Mouse (Mus musculus) C2C12 (cell line): ENCODE results near the gene Clcnkb. TPM values are rescaled to one million over a fixed set of nuclear protein-coding genes. Genes with fewer than 3 reads are reported as not detected.

Experiments used
- H3K27me3 ChIP-seq: one replicate; pipeline ENCODE4 v1.6.1; 2011; ENCODE audit not compliant: control insufficient read depth, insufficient read depth, insufficient read length
- H3K36me3 ChIP-seq: one replicate; pipeline ENCODE4 v1.6.1; 2011; ENCODE audit not compliant: control insufficient read depth, insufficient read depth
- H3K4me3 ChIP-seq: one replicate; pipeline ENCODE4 v1.5.1; 2011; ENCODE audit warnings: mild to moderate bottlenecking, control low read depth; ENCODE audit not compliant: poor library complexity, insufficient read depth, severe bottlenecking
- H3K79me2 ChIP-seq: one replicate; pipeline ENCODE4 v1.6.1; 2011; ENCODE audit not compliant: control insufficient read depth, insufficient read depth
- H3K79me3 ChIP-seq: one replicate; pipeline ENCODE4 v1.6.1; 2011; ENCODE audit warnings: low read depth, control low read depth
- H3ac ChIP-seq: one replicate; pipeline ENCODE3; 2011; ENCODE audit warnings: low read depth; ENCODE audit not compliant: control insufficient read depth, insufficient read length
- CEBPB ChIP-seq: IDR thresholded peaks from one replicate; pipeline ENCODE4 v1.6.1; 2011; ENCODE audit warnings: low read depth, mild to moderate bottlenecking, control low read depth, moderate library complexity
- CTCF ChIP-seq: IDR thresholded peaks from one replicate; pipeline ENCODE4 v1.5.1; 2011; ENCODE audit not compliant: control insufficient read depth, insufficient read depth, insufficient read length
- FOSL1 ChIP-seq: IDR thresholded peaks from one replicate; pipeline ENCODE4 v1.8.0; 2011; ENCODE audit warnings: mild to moderate bottlenecking, low read length; ENCODE audit not compliant: poor library complexity, insufficient read depth, severe bottlenecking
- MAX ChIP-seq: IDR thresholded peaks from one replicate; pipeline ENCODE4 v1.6.1; 2011; ENCODE audit warnings: mild to moderate bottlenecking, control low read depth
- MYOD1 ChIP-seq: IDR thresholded peaks from one replicate; pipeline ENCODE4 v1.6.1; 2011; ENCODE audit warnings: low read depth; ENCODE audit not compliant: control insufficient read depth, insufficient read length
- MYOG ChIP-seq: IDR thresholded peaks from one replicate; pipeline ENCODE4 v1.6.1; 2011; ENCODE audit not compliant: control insufficient read depth, insufficient read length; ENCODE audit errors: extremely low read depth
- USF1 ChIP-seq: IDR thresholded peaks from one replicate; pipeline ENCODE4 v1.6.1; 2011; ENCODE audit warnings: low read depth, mild to moderate bottlenecking, control low read depth, moderate library complexity
- polyA plus RNA-seq: library from polyadenylated mRNA; unstranded; fragments of >200 nt; fragmentation: generic; extraction: Trizol; gene quantifications from one replicate; pipeline ENCODE4 v1.2.1, GENCODE M21; 2012; ENCODE audit warnings: missing spikeins

The Clcnkb gene
- polyA plus RNA-seq, 1 experiment: not detected

DNA sequence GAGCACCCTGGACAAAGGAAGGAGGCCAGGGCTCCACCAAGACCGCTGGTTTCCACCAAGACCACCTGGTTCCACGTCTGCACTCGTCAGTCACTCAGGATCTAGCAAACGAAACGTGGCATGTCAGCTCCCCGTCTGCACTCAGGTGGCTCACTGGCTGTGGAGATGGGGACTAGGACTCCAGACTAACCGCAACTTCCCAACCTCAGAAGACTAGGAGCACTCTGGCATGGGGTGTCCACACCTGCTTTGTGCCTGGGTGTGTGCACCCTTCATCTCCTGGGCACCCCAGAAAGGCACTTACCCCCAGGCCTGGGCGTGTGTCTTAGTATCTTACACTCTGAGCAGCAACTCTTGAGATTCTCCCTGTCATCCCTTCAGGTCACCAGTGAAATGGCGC is 44.0 kb upstream of the Clcnkb start:
- no peak for TF ChIP-seq MYOD1
- TF ChIP-seq FOSL1: no peak
- TF ChIP-seq USF1: no peak
- no peak for TF ChIP-seq CTCF
- H3K4me3 ChIP-seq: no peak overlapping the region
- H3ac ChIP-seq: no peak overlapping the region
- H3K36me3 ChIP-seq: peaks cover 53% of the 10 kb centered on the region
- H3K79me3 ChIP-seq: peaks cover 32% of the 10 kb centered on the region
- peaks cover 59% of the 10 kb centered on the region for H3K79me2 ChIP-seq
- no peaks in the 10 kb centered on the region for H3K27me3 ChIP-seq

DNA sequence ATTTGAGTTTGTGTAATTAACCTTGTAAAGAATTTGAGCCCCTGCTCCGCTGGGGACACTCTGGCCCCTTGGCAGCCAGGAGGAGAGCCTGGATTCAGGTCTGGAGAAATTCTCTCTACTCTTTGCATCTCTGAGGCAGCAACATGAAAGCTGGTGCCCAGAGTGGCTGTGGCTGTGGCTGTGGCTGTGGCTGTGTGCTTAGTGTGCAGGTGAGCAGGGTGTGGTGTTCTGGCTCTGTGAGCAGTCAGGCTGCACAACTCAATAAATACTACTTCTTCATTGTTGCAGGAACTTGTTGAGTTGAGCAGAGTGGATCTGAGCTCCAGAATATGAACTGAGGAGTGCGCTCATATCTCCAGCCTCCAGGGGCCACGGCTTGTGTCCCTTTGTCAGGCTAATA is 43.1 kb upstream of the Clcnkb start:
- Histone ChIP-seq H3ac (no peak overlapping the region), H3K27me3 (no peaks in the 10 kb centered on the region), H3K36me3 (peaks cover 46% of the 10 kb centered on the region), H3K79me2 (peaks cover 64% of the 10 kb centered on the region), H3K79me3 (peaks cover 32% of the 10 kb centered on the region), H3K4me3 (no peak overlapping the region)
- no peak for TF ChIP-seq MAX
- TF ChIP-seq CTCF: no peak
- TF ChIP-seq MYOD1: no peak
- TF ChIP-seq CEBPB: no peak
- no peak for TF ChIP-seq USF1
- no peak for TF ChIP-seq FOSL1
- no peak for TF ChIP-seq MYOG

DNA sequence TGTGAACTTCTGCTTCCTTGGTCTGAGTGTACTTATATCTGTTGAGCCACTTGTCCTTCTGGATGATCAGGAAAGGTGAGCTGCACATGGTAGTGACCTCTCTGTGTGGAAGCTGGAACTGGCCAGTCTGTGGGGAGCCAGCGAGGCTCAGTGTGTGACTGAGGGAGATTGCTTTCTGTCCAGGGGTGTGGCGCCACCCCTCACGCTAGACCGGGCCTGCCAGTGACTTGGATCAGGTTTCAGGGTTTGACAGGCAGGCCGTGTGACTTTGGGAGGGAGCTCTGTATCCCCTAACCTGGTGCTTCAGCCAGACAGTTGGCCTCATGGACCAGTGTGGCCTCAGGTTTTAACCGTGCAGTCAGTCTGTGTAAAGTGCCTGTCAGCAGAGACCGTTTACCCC is 42.4 kb upstream of the Clcnkb start:
- TF ChIP-seq CEBPB (no peak), MAX (no peak), MYOG (no peak), CTCF (no peak), MYOD1 (no peak)
- H3K36me3 ChIP-seq: peaks cover 42% of the 10 kb centered on the region
- H3K4me3 ChIP-seq: no peak overlapping the region
- H3K27me3 ChIP-seq: no peaks in the 10 kb centered on the region
- peaks cover 70% of the 10 kb centered on the region for H3K79me2 ChIP-seq
- H3ac ChIP-seq: no peak overlapping the region
- H3K79me3 ChIP-seq: peaks cover 36% of the 10 kb centered on the region

DNA sequence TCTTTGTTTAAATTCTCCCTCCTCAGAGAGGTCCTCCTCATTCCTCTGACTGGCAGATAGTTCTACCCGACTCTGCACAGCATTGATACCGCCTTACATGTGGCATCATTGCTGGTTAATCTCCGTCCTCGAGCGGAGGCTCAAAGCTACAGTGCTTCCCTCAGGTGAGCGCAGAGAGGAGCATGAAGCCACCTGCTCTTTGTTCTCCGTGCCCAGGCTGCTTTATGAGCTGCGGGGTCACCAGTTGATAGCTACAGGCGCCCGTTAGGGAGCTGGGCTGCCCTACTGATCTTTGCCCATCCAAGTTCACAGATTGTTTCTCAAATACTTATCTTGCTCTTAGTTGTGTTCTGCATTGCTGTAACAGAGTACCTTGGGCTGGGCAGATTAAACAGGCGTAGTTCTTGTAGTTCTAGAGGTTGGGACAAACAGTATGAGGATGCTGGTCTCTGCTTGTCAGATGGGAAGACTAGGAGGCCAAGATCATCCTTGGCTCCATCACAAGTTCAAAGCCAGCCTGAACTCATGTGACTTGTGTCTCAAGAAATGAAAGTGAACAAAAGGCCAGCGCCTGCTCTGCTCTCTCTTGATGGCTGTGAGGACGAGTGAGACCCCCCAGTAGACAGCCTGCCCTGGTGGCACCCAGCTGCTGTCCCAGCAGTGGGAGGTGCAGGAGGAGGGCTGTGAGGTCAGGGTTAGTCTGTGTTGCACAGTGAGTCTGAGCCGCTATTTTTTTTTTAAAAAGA is 40.6 kb upstream of the Clcnkb start:
- H3K79me2 ChIP-seq: peaks cover 89% of the 10 kb centered on the region
- H3K4me3 ChIP-seq: no peak overlapping the region
- H3K79me3 ChIP-seq: peaks cover 51% of the 10 kb centered on the region
- H3K36me3 ChIP-seq: peaks cover 46% of the 10 kb centered on the region
- H3K27me3 ChIP-seq: no peaks in the 10 kb centered on the region
- H3ac ChIP-seq: no peak overlapping the region
- TF ChIP-seq CTCF (no peak), CEBPB (no peak), MYOD1 (no peak)

DNA sequence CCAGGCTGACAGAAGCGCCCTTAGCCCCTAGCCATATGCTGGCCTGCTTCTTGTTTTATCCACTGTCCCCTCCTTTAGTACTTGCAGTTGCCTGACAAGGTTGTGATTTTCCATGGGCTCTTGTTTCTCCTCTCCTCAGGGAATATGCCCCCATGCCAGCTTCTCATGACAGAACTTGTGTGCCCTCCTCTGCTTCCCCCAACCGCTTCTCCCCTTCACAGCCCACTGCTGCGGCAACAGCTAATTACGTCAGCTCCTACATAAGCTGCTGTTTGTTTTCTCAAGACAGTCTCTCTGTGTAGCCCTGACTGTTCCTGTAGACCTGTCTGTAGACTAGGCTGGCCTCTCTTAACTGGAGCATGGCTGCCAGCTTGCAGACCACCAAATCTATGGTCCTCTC is 39.7 kb upstream of the Clcnkb start:
- peaks cover 57% of the 10 kb centered on the region for H3K79me3 ChIP-seq
- no peaks in the 10 kb centered on the region for H3K27me3 ChIP-seq
- TF ChIP-seq FOSL1: no peak
- no peak for TF ChIP-seq MAX
- no peak for TF ChIP-seq MYOG
- TF ChIP-seq MYOD1: no peak
- no peak for TF ChIP-seq CTCF
- TF ChIP-seq CEBPB: no peak
- TF ChIP-seq USF1: no peak
- H3ac ChIP-seq: no peak overlapping the region
- peaks cover 93% of the 10 kb centered on the region for H3K79me2 ChIP-seq
- peaks cover 44% of the 10 kb centered on the region for H3K36me3 ChIP-seq
- no peak overlapping the region for H3K4me3 ChIP-seq
